Mouse (Mus musculus) E14TG2a.4 (cell line): ENCODE measurements around the gene Gpx4.

Experiments used
- CTCF ChIP-seq: conservative IDR thresholded peaks from 2 replicates; pipeline ENCODE4 v1.5.1; 2014; ENCODE audit warnings: low read length
- NANOG ChIP-seq: IDR thresholded peaks from 2 replicates; pipeline ENCODE4 v1.6.1; 2014; ENCODE audit warnings: borderline replicate concordance, low read length, mixed read lengths

- TF ChIP-seq CTCF (no peak), NANOG (no peak)
These were observed 5.4 kb downstream of the Gpx4 start for GRCm38 (mm10) chr10:80052374-80052764.
